Mouse (Mus musculus) embryo, embryonic 10.5 days (tissue): ENCODE measurements around the gene Eif2b3.

Experiments
- DNase-seq: peaks from one replicate; pipeline ENCODE4 v3.0.0-alpha.2; 2015; ENCODE audit warnings: low spot score

The Eif2b3 gene

DNA sequence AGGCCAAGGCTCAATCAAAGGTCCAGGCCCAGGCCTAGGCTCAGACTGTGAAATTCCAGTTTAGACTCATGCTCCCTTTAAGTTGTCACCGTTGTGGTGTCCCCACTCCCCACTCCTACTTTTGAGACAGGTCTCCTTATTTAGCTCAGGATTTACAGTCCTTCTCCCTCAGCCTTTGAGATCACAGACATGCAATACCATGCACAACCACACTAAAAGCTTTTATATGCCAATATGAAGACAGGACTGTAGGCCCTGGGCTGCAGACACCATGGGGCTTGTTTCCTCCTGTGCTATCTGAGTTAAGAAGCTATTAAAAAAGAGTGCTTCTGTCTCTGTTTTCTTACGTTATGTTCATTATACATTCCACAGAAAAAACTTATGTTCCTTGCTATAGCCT, 1.5 kb upstream of the Eif2b3 start:
- DNase-seq, result peak; percentile 17

DNA sequence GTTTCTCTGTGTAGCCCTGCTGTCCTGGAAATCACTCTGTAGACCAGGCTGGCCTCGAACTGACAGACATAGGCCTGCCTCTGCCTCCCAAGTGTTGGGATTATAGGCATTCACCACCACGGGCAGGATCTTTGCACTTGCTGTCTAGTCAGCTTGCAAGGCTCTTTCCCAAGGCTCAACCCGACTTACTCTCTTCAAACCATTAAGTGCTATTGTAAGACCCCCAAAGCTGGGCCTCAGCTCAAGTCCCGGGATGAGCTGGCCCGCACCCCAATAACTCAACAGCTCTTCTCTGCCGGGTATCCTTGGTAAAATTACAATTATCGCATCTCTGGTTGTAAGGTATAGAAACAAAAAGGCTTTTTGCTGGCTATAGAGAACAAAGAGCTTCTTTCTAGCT, 875 bp upstream of the Eif2b3 start:
- DNase-seq, result no peak

DNA sequence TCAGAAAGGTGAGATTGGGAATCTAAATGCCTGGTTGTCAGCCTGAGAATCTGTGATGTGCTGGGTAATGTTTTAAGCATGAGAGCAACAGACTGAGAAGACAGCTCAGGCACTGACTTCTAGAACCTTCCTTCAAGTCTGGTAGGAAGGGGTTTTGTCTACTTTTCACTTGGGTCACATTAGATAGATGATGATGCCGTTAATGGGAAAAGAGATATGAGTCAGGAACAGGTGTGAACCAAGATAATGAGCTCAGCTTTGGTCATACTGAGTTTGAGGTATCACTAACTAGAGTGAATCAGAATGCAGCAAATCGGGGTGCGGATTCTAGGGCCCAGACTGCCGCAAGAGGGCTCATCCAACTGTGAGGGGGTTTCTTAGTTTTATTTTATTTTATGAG, 4.3 kb downstream of the Eif2b3 start:
- DNase-seq, result no peak

DNA sequence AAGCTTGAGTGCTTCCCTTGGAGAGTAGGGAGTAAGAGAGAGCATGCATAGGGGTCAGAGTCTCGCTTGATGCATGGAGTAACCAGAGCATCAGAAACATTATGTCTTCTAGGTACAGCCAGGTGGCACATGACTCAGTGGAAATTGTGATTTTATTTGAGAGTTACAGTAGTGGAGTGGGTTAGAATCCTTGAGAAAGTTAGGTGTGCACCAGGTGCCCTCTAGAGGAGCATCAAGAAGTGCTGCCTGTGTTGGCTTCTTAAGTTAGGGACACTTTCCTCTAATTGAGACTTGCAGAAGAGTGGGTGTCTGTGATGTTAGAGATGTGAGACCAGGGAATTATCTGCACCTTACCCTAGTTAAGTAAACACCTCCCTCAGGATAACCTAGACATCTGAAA, 11.9 kb downstream of the Eif2b3 start:
- DNase-seq, result no peak

DNA sequence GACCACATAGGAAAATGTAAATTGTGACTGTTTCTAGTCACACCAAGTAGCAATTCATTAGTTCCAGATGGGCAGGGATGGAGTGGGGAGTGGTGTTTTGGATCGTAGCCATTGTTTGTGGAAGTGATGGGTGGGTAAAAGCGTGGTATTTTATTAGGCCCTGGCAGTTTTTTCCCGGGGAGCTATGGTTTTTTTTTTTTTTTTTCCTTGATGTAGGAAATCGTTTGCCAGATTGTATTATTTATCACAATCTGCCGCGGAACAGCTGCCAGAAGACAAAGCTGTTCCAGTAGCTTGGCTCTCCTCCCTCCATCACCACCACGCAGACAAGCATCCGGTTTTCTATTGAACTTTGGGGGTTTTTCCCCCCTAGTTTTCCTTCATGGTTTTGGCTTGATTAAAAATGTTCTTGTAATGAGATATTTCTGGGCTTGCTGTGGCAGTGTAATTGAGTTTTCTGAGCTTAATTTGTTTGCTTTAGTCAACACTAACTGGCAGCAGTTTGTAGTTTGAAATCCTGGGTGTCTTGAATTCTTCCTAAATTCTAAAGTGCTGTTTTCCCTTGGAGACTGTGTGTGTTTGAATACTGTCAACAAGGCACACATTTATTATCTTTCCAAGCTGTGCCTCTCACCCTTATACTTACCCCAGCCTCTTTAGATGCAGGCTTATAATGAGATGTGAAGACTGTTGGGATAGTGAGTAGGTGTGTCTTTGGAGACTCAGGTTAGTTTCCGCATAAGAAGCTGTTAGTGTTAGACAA, 20.9 kb downstream of the Eif2b3 start:
- DNase-seq, result peak; percentile 36

DNA sequence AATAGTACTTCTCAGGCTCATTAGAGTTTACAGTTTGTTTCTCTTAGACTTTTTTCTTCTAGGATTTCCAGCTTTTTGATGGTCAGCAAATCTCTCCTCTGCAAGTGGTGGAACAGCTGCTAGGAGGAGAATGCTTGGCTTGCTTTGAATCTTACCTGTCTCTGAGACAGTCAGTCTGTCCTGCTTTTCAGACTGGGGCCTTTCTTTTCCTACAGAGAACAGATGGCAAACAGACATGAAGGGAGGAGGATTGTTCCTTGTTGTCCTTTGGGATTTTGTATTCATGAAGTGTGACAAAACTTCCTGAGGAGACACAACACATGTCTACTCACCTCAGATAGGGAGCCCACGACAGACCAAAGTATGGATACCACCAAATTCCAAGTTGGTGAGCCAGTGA, 21.6 kb downstream of the Eif2b3 start:
- DNase-seq, result no peak

DNA sequence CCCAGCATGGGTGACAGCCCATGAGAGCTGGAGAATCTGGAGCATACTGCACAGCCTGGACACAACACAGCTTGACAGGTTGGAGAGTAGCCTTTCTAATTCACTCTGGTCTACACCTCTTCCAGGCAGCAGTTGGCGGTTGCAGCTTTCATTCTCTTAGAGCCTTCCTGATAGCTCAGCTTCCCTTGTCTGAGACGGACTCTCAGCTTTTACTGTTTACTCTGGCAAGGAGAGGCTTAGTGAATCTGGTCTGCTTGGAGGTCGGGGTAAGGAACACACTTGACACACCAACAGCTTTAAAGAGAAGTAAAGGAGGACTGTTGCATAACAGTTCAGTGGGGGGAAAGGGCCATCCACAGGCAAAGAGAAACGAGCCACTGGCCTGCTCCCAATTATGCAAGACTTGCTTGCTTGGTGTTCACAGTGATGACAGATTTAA, 22.1 kb downstream of the Eif2b3 start:
- no peak for DNase-seq

DNA sequence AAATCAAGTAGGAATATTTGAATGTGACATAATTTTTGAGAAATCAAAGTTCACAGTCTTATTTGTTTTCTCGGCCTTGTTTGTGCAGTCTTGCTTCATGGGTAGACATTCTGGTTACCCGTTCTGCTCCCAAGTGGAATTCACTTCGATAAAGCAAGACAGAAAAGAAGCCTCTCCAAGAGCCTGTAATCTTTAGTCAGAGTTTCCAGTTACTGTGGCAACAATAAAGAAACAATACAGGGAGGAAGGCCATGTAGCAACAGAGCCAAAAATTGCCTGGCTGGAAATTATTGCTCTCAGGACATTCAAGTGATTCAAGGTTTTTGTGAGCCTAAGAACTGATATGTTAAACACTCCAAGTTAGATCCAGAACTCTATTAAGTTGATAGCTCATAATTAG, 29.6 kb downstream of the Eif2b3 start:
- no peak for DNase-seq

DNA sequence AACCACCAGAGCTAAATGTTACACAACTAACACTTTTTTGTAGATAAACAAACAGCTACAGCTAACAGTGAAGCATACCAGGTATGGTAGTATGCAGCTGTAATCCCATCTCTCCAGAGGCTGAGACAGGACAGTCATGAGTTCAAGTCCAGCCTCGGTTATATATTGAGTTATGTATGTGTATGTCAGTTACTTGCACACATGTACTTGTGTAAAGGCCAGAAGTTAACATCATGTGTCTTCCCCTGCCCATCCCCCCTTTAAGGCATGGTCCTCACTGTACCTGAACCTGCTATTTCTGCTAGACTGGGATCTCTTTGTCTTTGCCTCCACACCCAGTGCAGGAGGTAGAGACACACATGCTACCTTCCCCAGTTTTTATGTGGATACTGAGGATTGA, 30.3 kb downstream of the Eif2b3 start:
- DNase-seq, result no peak

DNA sequence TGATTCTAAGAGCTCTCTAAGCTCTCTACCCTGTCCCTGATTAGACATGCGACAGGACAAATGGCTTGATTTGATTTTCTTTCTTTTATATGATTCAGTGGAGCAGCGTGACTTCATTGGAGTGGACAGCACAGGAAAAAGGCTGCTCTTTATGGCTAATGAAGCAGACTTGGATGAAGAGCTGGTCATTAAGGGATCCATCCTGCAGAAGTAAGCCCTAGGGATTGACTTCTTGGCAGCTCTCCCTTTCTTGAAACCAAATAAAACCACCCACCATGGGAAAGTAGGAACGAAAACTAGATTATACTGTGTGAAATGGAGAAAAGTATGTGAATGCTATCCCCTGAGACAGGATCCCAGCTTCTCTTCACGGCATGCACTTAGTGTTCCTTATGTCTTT, 33.4 kb downstream of the Eif2b3 start:
- DNase-seq, result no peak

DNA sequence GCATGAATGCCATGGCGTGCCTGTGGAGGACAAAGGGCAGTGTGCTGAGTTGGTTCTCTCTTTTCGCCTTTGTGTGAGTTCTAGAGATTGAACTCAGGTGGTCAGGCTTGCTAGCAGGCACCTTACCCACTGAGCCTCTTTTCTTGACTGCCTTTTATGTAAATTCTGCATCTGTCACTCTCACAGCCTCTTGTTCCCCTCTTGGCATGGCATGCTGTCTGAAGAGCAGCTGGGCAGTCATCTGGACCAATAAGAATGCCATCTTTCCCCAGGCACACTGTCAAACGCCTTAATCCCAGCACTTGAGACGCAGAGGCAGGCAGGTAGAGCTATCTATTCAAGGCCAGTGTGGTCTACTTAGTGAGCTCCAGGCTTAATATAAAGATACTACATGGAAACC, 34.8 kb downstream of the Eif2b3 start:
- DNase-seq, result no peak

DNA sequence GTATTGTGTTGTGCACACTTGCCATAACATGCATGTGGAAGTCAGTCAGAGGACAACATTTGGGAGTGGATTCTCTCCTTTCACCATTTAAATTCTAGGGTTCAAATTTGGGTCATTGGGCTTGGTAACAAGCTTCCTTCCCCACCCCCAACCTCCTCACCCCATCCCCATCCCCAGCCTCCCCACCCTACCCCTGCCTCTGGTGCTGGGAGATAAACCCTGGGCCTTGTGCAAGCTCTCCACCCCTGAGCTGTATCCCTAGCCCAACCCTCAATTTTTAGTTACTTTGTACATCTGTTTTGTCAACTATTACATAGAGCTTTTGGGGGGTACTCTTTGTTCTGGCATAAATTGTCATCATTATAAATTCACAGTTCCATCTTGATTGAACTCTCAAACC, 36.9 kb downstream of the Eif2b3 start:
- no peak for DNase-seq

DNA sequence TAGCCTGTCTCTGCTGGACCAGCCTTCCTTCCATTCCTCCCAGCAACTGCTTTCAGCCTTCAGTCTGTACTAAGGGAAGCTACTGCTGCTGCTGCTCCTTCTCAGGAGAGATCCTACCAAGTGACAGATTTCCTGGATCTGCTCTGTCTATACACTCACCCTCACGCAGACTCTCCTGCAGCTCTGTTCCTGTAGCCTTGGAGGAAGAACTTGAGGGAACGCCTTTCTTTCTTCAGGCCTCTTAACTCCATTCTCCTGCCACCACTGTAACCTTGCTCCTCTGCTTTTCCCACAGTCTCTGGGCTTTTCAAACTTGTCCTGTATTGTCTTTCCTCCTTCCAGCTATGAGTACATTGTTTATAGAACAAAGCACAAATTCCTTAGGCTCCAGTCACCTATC, 37.3 kb downstream of the Eif2b3 start:
- no peak for DNase-seq

DNA sequence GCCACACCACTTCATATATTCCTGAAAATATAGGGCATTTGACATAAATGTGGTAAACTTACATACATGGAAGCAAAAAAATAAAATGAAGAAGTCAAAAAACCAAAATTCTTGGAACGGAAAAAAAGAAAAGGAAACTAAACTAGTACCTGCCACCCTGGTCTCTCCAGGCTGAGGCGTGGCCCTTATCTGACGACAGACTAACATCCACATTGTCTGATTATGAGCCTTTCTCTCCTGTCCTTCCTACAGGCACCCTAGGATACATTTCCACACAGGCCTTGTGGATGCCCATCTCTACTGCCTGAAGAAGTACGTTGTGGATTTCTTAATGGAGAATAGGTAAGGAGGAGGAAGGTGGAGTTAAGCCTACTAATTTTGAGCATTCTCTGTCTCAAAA, 39.3 kb downstream of the Eif2b3 start:
- DNase-seq, result no peak

DNA sequence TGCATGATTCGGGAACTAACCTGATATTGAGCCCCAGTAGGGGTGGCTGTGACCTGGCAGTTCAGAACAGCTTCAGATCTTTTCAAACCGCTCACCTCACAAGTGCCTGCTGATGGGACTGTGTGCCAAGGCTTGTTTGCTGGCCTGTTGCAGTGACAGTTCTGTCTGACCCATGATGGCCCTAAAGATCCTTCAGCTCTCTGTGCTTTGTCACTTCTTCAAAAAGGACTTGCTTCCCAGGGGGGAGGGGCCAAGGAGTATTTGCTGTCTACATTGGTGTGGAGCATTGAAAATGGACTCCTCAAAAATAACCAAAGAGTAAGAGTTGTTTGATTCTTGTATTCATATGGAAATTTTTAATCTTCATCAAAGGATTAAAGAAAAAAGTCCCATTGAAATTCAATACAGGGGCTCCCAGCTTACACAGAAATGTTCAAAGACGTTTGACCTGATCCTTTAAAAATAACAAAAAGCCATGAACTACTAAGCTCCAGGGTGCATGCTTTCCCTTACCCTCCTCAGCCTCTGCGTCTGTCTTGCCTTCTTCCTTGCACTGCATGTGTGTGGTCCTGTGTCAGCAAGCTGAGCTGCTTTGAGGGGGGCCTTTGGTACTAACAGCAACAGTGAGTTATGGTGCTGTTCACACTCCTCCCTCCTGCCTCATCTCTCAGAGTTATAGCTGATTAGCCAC, 43.6 kb downstream of the Eif2b3 start:
- peak; percentile 51 for DNase-seq

DNA sequence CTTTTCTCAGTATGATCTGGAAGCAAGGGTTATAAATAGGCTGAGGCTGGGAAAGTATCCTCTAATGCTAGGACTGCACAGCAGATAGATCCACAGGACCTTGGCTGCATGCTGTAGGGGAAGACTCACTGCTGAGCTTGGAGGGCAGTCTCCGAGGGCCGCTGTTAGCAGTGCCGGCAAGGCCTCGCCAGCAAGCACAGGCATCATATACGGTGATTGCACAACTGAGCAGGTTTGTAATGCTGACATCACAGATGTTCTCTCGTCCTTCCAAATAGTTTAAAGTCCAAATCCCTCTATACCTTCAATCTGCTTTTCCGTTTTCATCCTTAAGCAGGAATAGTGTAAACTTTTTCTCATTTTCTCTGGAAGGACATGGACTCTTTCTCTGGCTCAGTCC, 48.8 kb downstream of the Eif2b3 start:
- no peak for DNase-seq

DNA sequence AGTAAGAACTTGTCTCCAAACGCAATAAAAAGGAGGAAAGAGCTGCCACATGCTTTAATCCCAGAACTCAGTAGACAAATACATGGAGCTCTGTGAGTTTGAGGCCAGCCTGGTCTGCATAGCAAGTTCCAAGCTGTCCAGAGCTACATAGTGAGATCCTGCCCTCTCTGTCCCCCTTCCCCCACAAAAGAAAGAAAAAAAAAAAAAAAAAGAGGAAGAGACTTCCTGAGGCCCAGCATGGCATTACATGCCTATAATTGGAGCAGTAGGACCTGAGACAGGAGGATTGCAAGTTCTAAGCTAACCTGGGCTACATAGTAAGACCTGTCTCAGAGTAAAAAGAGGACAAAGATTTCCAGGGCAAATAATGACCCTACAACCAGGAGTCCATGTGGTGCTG, 50.4 kb downstream of the Eif2b3 start:
- no peak for DNase-seq

DNA sequence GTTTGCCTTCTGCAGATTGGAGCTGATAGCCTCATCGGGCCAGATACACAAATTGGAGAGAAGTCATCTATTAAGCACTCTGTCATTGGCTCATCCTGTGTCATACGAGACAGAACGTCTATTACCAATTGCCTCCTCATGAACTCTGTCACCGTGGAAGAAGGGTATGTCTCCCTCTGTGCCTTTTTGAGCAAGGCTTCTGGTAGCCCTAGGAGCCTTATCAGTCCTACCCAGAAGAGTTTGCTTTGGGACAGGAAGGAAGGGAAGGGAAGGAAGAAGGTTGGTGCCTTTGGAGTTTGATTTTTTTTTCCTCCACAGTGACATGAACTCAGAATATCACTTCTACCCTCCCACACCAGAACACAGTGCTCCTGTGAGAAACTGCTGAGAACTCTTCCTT, 51.4 kb downstream of the Eif2b3 start:
- no peak for DNase-seq

DNA sequence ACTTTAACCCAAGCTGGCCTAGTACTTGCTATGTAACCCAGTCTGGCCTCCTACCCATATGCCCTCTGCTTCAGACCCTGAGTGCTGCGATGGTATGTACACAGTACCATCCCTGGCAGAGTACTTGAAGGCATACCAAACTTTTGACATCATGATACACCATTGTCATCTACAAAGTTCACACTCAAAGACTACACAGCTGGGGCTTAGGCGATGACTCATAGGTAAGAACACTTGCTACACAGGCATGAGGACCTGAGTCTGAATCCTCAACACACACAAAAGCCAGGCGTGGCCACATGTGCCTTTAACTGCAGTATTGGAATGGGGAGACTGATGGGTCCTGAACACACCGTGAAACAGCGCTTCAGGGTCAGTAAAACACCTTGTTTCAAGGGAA, 52.0 kb downstream of the Eif2b3 start:
- no peak for DNase-seq

DNA sequence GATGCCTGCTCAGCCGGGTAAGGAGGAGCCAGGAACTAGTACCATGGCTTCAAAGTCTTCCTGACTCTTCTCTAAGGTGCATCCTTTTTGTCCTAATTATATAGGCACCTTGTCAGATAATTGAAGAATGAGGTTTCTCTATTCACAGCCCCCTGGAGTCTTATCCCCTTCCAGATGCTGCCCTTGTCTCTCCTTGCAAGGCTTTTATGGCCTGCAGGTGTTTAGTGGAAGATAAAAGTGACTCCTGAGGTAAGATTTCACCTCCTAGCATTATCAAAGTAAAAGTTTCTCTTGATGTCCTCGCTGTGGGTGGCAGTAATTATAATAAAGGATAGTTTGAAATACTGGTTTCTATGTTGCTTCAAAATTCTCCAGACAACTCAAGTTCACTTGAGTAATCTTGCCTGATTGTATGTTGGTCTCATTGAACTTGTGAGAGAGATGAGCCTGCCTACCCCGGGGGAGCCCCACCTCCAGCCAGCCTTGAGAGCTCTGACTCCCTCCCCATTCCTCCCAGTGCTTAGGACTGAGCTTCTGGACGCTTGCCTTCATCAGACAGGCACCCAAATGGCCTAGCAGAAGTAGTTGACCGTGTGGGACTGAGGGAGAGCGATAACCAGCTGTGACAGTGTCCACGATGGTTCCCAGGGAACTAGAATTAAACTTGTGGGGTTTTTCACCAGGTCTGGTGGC, 68.9 kb downstream of the Eif2b3 start:
- DNase-seq, result no peak

DNA sequence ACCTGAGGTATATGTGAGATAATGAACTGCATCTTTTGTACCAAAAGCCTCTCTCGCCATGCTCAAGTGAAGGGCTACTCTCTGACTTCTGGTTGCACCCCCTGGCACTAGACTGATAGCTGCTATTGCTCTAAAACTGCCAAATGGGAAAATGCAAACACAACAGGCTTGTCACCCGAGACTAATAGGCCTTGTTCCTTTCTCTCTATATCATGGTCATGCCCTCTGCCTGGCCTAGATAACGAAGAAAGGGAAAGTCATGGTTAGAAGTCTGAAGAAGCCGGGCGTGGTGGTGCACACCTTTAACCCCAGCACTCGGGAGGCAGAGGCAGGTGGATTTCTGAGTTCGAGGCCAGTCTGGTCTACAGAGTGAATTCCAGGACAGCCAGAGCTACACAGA, 71.4 kb downstream of the Eif2b3 start:
- no peak for DNase-seq

DNA sequence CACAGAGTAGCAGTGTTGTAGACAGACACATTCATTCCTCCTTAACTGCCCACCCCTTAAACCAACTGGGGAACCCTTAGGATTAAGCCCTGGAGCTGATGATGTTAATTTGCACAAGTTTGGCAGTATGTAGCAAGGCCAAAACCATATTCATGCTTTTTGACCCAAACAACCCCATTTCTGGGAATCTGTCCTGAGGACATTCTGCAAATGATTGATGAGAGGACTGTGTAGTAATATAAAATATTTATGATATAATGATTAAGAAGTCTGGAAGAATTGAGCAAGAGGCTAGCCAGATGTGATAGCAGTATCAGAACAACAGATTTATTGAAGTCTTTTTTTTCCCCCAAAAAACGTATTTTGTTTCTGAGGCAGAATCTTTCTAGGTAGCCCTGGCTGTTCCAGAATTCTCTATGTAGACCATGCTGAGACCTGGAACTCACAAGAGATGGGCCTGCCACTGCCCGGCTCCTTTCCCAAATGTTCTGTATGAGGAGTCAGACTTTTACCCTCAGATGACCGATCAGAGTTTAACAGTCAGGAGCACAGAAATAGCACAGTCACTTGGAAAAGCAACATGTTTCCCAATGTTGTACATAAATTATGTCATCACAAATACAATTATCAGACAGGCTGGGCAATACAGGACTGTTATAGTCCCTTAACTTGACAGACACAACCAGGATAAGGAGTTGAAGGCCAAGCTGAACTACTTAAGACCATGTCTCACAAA, 75.6 kb downstream of the Eif2b3 start:
- no peak for DNase-seq
